Mouse (Mus musculus) heart, embryonic 13.5 days (tissue): ENCODE measurements around the gene Frmpd4. TPM values are rescaled to one million over a fixed set of nuclear protein-coding genes. Genes with fewer than 3 reads are reported as not detected.

Source experiments
- ATAC-seq: fragments of 200-750 bp; cut with Nextera tagmentation; 2 replicates; pipeline ENCODE4 v1.8.0; 2017; ENCODE audit warnings: moderate TSS enrichment; ENCODE audit not compliant: insufficient number of reproducible peaks, low FRiP score, low TSS enrichment; ENCODE audit errors: extremely low read depth
- H3K27ac ChIP-seq: fragments of 300-500 bp; sonication (generic); replicated peaks from 2 replicates; pipeline ENCODE4 v1.5.1; 2015; ENCODE audit warnings: moderate library complexity, mild to moderate bottlenecking, inconsistent platforms
- H3K27me3 ChIP-seq: fragments of 300-500 bp; sonication (generic); replicated peaks from 2 replicates; pipeline ENCODE4 v1.6.1; 2015; ENCODE audit warnings: mild to moderate bottlenecking, inconsistent platforms
- H3K36me3 ChIP-seq: fragments of 300-500 bp; sonication (generic); 2 replicates; pipeline ENCODE4 v1.6.1; 2015; ENCODE audit warnings: mild to moderate bottlenecking, inconsistent platforms
- H3K4me1 ChIP-seq: fragments of 300-500 bp; sonication (generic); 2 replicates; pipeline ENCODE4 v1.6.1; 2015; ENCODE audit warnings: inconsistent platforms
- H3K4me2 ChIP-seq: fragments of 300-500 bp; sonication (generic); 2 replicates; pipeline ENCODE4 v1.6.1; 2015; ENCODE audit warnings: inconsistent platforms, mild to moderate bottlenecking, moderate library complexity
- H3K4me3 ChIP-seq: fragments of 300-500 bp; sonication (generic); 2 replicates; pipeline ENCODE4 v1.5.1; 2015; ENCODE audit warnings: moderate library complexity, mild to moderate bottlenecking, inconsistent platforms
- H3K9ac ChIP-seq: fragments of 300-500 bp; sonication (generic); 2 replicates; pipeline ENCODE4 v1.6.1; 2015; ENCODE audit warnings: inconsistent platforms, mild to moderate bottlenecking, moderate library complexity
- H3K9me3 ChIP-seq: fragments of 300-500 bp; sonication (generic); 2 replicates; pipeline ENCODE4 v1.6.1; 2016; ENCODE audit warnings: inconsistent platforms
- WGBS: fragments of 180-500 bp; shearing (Covaris S2); methylation state at CpG from one replicate; pipeline ENCODE4 v1.1.7; 2015; ENCODE audit warnings: mixed read lengths; 5-methylcytosine and 5-hydroxymethylcytosine counted together
- polyA plus RNA-seq: library from polyadenylated mRNA; unstranded; fragments of >200 nt; fragmentation: Nextera tagmentation; extraction: Ambion mirVana; gene quantifications from 2 replicates; pipeline ENCODE4 v1.2.1, GENCODE M21; 2015

Frmpd4 gene
- polyA plus RNA-seq, 1 experiment from 2014 or later: not detected

DNA sequence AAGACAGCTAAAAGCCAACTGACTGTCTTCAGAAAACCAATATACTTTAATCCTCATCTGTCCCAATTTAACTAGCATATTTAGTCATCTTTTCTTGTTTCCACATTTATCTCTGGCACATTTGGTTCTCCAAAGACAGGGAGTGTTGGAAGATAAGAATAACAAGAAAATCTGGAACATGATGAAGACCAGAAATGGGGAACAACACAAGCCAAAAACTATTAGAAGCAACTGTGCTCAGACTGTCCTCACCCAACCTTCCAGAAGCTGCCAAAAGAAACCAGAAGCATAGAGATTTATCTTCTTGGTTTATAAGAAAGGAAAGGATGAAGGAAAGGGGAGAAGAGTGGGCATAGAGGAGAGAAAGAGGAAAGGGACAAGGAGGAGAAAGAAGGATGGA, 748.6 kb downstream of the Frmpd4 start:
- Histone ChIP-seq H3K9ac (no peak overlapping the region), H3K4me3 (no peak overlapping the region), H3K36me3 (no peaks in the 10 kb centered on the region), H3K4me1 (no peaks in the 10 kb centered on the region), H3K27ac (no peak overlapping the region), H3K27me3 (no peaks in the 10 kb centered on the region), H3K9me3 (no peaks in the 10 kb centered on the region), H3K4me2 (no peak overlapping the region)
- no peak for ATAC-seq

DNA sequence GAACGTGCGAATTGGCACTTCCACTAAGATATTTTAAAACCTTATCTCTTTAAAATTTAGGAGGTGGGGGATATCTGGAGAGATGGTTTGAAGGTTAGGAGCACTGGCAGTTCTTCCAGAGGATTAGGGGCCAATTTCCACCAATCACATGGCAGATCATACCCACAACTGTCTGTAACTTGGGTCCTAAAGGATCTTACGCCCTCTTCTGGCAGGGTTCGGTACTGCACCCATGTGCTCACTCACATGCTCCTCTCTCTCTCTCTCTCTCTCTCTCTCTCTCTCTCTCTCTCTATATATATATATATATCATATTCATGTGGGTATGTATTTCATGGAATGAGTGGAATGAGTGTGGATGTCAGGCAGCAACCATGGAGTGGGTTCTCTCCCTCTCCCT, 759.7 kb downstream of the Frmpd4 start:
- Histone ChIP-seq H3K27ac (no peak overlapping the region), H3K4me3 (no peak overlapping the region), H3K9me3 (no peaks in the 10 kb centered on the region), H3K4me1 (no peaks in the 10 kb centered on the region), H3K27me3 (peaks cover 3% of the 10 kb centered on the region; the same call in 1 of the 2 replicates), H3K36me3 (no peaks in the 10 kb centered on the region), H3K9ac (no peak overlapping the region), H3K4me2 (no peak overlapping the region)
- no peak for ATAC-seq
- 39% methylated on average over 4 of the region's 4 CpGs for WGBS

- Histone ChIP-seq H3K27me3 (peaks cover 3% of the 10 kb centered on the region; the same call in 1 of the 2 replicates), H3K4me2 (no peak overlapping the region), H3K36me3 (no peaks in the 10 kb centered on the region), H3K27ac (no peak overlapping the region), H3K4me3 (no peak overlapping the region), H3K9me3 (no peaks in the 10 kb centered on the region), H3K4me1 (no peaks in the 10 kb centered on the region), H3K9ac (no peak overlapping the region)
- 57% methylated on average over 2 of the region's 2 CpGs for WGBS
- no peak for ATAC-seq
These were observed 766.9 kb downstream of the Frmpd4 start for GRCm38 (mm10) chrX:167810120-167810519.

- Histone ChIP-seq H3K27me3 (0 out of 2 replicates have a peak, but pooled peaks cover 3% of the 10 kb centered on the region), H3K27ac (no peak overlapping the region), H3K4me1 (no peaks in the 10 kb centered on the region), H3K9ac (no peak overlapping the region), H3K4me2 (no peak overlapping the region), H3K9me3 (no peaks in the 10 kb centered on the region), H3K36me3 (no peaks in the 10 kb centered on the region), H3K4me3 (no peak overlapping the region)
- no peak for ATAC-seq
- WGBS: 85% methylated on average over 5 of the region's 5 CpGs
These were observed 768.5 kb downstream of the Frmpd4 start for GRCm38 (mm10) chrX:167808572-167808971.

- H3K27ac ChIP-seq: no peak overlapping the region
- H3K27me3 ChIP-seq: peaks cover 11% of the 10 kb centered on the region; the same call in 1 of the 2 replicates
- H3K36me3 ChIP-seq: no peaks in the 10 kb centered on the region
- no peaks in the 10 kb centered on the region for H3K9me3 ChIP-seq
- no peak for ATAC-seq
- 63% methylated on average over 2 of the region's 2 CpGs for WGBS
- H3K4me1 ChIP-seq: no peaks in the 10 kb centered on the region
- no peak overlapping the region for H3K4me2 ChIP-seq
- no peak overlapping the region for H3K9ac ChIP-seq
- H3K4me3 ChIP-seq: no peak overlapping the region
These were observed 788.3 kb downstream of the Frmpd4 start for GRCm38 (mm10) chrX:167788737-167789136.

- Histone ChIP-seq H3K4me1 (no peaks in the 10 kb centered on the region), H3K9ac (no peak overlapping the region), H3K4me3 (no peak overlapping the region), H3K9me3 (no peaks in the 10 kb centered on the region), H3K36me3 (no peaks in the 10 kb centered on the region), H3K27me3 (0 out of 2 replicates have a peak, but pooled peaks cover under 1% of the 10 kb centered on the region), H3K4me2 (no peak overlapping the region), H3K27ac (no peak overlapping the region)
- no peak for ATAC-seq
These were observed 793.5 kb downstream of the Frmpd4 start for GRCm38 (mm10) chrX:167783526-167783925.

DNA sequence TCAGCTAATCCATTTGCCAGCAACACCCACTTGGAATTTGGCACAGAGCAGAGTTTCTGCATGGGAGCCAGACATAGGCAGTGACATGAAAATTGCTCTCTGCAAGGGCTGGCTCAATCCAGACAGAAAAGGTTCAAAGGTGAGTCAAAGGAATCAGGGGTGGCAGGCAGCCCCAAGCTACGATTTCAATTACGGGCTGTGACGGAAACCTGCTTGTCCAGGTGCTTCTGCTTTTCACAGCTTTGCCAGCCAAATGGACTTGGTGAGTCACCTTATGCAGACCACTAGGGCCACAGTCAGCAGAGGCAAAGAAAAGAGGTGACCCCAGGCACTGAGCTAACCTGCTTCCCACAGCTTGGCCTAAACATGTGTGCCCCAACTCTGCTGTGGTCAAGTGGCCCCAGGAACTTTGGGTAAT, 857.5 kb downstream of the Frmpd4 start:
- no peak overlapping the region for H3K4me2 ChIP-seq
- WGBS: 67% methylated on average over 3 of the region's 3 CpGs
- H3K4me3 ChIP-seq: no peak overlapping the region

DNA sequence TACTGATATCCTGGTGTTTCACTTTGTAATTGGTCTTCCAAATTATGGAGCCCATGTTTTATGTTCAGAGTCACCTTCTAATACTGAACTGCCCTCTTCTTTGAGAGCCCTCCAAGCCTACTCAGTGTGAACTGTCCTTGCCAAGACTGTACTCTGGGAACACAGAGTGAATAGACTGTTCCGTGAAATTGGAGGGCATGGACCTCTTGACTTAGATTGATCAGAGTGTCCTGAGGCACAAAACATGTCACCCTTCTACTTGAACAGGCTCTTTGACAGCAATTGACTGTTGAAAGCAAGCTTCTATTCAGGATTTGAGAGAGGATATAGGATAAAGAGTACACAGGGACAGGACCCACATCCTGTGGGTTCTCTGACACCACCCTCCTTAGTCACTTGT, 857.9 kb downstream of the Frmpd4 start:
- Histone ChIP-seq H3K27ac (no peak overlapping the region), H3K36me3 (no peaks in the 10 kb centered on the region), H3K27me3 (peaks cover 2% of the 10 kb centered on the region; the same call in 1 of the 2 replicates), H3K9me3 (no peaks in the 10 kb centered on the region), H3K4me3 (no peak overlapping the region), H3K4me1 (no peaks in the 10 kb centered on the region), H3K9ac (no peak overlapping the region), H3K4me2 (no peak overlapping the region)
- no peak for ATAC-seq
- WGBS: 64% methylated on average over 1 of the region's 1 CpGs

More for the DNA sequence above, 857.5 kb downstream of the Frmpd4 start:
- Histone ChIP-seq H3K9ac (no peak overlapping the region), H3K9me3 (no peaks in the 10 kb centered on the region), H3K27ac (no peak overlapping the region), H3K4me1 (no peaks in the 10 kb centered on the region), H3K36me3 (no peaks in the 10 kb centered on the region), H3K27me3 (peaks cover 2% of the 10 kb centered on the region; the same call in 1 of the 2 replicates)
- no peak for ATAC-seq

DNA sequence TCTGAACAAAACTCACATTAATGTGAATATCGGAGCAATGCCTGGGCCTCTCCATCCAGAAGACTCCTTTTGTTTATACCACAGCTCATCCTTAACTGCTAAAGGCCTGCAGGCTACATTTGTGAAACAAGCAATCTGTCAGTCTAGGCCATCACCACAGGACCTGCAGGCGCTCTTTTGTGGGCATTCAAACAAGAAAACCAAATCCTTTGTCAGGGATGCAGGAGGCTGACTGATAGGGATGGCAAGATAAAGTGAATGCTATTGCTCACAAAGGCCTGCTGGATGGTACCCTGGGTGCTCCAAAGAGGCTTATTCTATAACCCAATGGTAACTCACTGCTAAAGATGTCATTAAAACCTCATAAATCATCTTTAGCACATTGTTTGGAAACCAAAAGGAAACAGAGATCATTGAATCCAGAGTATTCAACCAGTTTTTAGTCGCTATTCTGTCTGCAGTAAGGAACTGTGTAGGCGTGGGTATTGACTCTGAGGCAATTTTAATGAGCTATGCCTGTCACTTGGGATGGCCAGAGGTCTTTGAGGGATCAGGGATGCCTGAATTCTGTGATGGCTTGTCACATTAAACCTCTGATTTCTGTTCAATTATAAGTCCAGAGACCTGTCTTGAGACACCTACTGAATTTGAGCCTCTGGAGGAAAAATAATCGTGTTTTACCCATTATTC, 922.1 kb downstream of the Frmpd4 start:
- WGBS: 49% methylated on average over 5 of the region's 5 CpGs

GRCm38 (mm10) chrX:167654249-167654648, 922.8 kb downstream of the Frmpd4 start:
- Histone ChIP-seq H3K27ac (no peak overlapping the region), H3K4me1 (no peaks in the 10 kb centered on the region), H3K27me3 (no peaks in the 10 kb centered on the region; the same call in 1 of the 2 replicates), H3K4me2 (no peak overlapping the region), H3K9ac (no peak overlapping the region), H3K4me3 (no peak overlapping the region), H3K9me3 (no peaks in the 10 kb centered on the region), H3K36me3 (no peaks in the 10 kb centered on the region)
- 77% methylated on average over 8 of the region's 8 CpGs for WGBS
- ATAC-seq: no peak

More for the DNA sequence above, 922.1 kb downstream of the Frmpd4 start:
- H3K27ac ChIP-seq: no peak overlapping the region
- no peak overlapping the region for H3K4me2 ChIP-seq
- no peaks in the 10 kb centered on the region for H3K9me3 ChIP-seq
- H3K4me3 ChIP-seq: no peak overlapping the region
- no peak overlapping the region for H3K9ac ChIP-seq
- ATAC-seq: no peak
- H3K4me1 ChIP-seq: no peaks in the 10 kb centered on the region
- H3K27me3 ChIP-seq: no peaks in the 10 kb centered on the region; the same call in 1 of the 2 replicates
- H3K36me3 ChIP-seq: no peaks in the 10 kb centered on the region

- ATAC-seq: no peak
- no peak overlapping the region for H3K9ac ChIP-seq
These were observed 979.3 kb downstream of the Frmpd4 start for GRCm38 (mm10) chrX:167597639-167598217.

DNA sequence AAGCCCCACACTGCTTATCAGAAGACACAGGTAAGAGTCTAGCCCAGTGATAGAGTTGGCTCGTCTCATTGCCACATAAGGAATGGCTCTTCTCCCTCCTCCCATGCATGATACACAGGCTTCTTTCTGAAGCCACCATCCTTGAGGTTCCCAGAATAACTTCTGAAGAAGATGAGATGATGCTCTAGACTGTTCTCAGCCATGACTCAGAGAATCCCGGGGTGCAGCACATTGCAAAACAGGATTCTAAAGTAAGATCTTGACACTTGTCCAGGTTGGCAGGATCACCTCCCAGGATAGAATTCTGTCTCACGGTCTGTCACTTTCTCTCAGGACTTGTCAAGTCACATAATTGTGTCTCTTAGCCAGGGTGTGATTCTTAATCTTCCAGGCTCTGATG, 1024.2 kb downstream of the Frmpd4 start:
- no peaks in the 10 kb centered on the region for H3K9me3 ChIP-seq
- H3K27me3 ChIP-seq: no peaks in the 10 kb centered on the region; the same call in 1 of the 2 replicates
- ATAC-seq: no peak
- H3K4me2 ChIP-seq: no peak overlapping the region
- no peak overlapping the region for H3K4me3 ChIP-seq
- no peaks in the 10 kb centered on the region for H3K4me1 ChIP-seq
- no peaks in the 10 kb centered on the region for H3K36me3 ChIP-seq
- no peak overlapping the region for H3K27ac ChIP-seq
- no peak overlapping the region for H3K9ac ChIP-seq
- 74% methylated on average over 3 of the region's 3 CpGs for WGBS

More at GRCm38 (mm10) chrX:167597639-167598217, 979.3 kb downstream of the Frmpd4 start:
- Histone ChIP-seq H3K36me3 (no peaks in the 10 kb centered on the region), H3K4me2 (no peak overlapping the region), H3K27me3 (no peaks in the 10 kb centered on the region), H3K27ac (no peak overlapping the region), H3K9me3 (no peaks in the 10 kb centered on the region), H3K4me1 (no peaks in the 10 kb centered on the region), H3K4me3 (no peak overlapping the region)
